Mouse (Mus musculus) stomach, postnatal 0 days (tissue): ENCODE results near the gene Kmt5b. TPM values are rescaled to one million over a fixed set of nuclear protein-coding genes. Genes with fewer than 3 reads are reported as not detected.

Experiments
- ATAC-seq: fragments of 200-750 bp; cut with Nextera tagmentation; 2 replicates; pipeline ENCODE4 v1.8.0; 2017; ENCODE audit not compliant: low FRiP score, low TSS enrichment
- DNase-seq: peaks from one replicate; pipeline ENCODE4 v3.0.0-alpha.2; 2016; ENCODE audit warnings: low spot score
- H3K27ac ChIP-seq: fragments of 300-500 bp; sonication (generic); replicated peaks from 2 replicates; pipeline ENCODE4 v1.5.1; 2014; ENCODE audit warnings: mild to moderate bottlenecking, control low read depth
- H3K27me3 ChIP-seq: fragments of 300-500 bp; sonication (generic); 2 replicates; pipeline ENCODE4 v1.6.1; 2014; ENCODE audit warnings: low read length; ENCODE audit not compliant: control insufficient read depth, insufficient read depth
- H3K36me3 ChIP-seq: fragments of 300-500 bp; sonication (generic); 2 replicates; pipeline ENCODE4 v1.6.1; 2014; ENCODE audit warnings: low read length, mixed read lengths; ENCODE audit not compliant: control insufficient read depth, insufficient read depth
- H3K4me1 ChIP-seq: fragments of 300-500 bp; sonication (generic); replicated peaks from 2 replicates; pipeline ENCODE4 v1.6.1; 2014; ENCODE audit warnings: antibody characterized with exemption; ENCODE audit not compliant: control insufficient read depth, insufficient read depth
- H3K4me2 ChIP-seq: fragments of 300-500 bp; sonication (generic); replicated peaks from 2 replicates; pipeline ENCODE4 v1.6.1; 2014; ENCODE audit warnings: low read depth, mild to moderate bottlenecking, control low read depth, moderate library complexity
- H3K4me3 ChIP-seq: fragments of 300-500 bp; sonication (generic); 2 replicates; pipeline ENCODE4 v1.5.1; 2014; ENCODE audit warnings: low read depth, low read length, control low read depth
- H3K9ac ChIP-seq: fragments of 300-500 bp; sonication (generic); 2 replicates; pipeline ENCODE4 v1.6.1; 2014; ENCODE audit warnings: mild to moderate bottlenecking, low read length, control low read depth, mixed read lengths
- H3K9me3 ChIP-seq: fragments of 300-500 bp; sonication (generic); 2 replicates; pipeline ENCODE4 v1.6.1; 2016; ENCODE audit warnings: low read length; ENCODE audit not compliant: control insufficient read depth
- CTCF ChIP-seq: IDR thresholded peaks from 2 replicates; pipeline ENCODE4 v1.5.1; 2016; ENCODE audit warnings: antibody characterized with exemption, low read depth, mild to moderate bottlenecking, moderate library complexity
- EP300 ChIP-seq: optimal IDR thresholded peaks from 2 replicates; pipeline ENCODE3; 2016; ENCODE audit warnings: antibody characterized with exemption
- WGBS: fragments of 180-500 bp; shearing (Covaris S2); extraction: QIAGEN DNeasy Blood & Tissue Kit; methylation state at CpG from one replicate; pipeline ENCODE4 v1.1.7; 2014; 5-methylcytosine and 5-hydroxymethylcytosine counted together
- polyA plus RNA-seq: library from polyadenylated mRNA; unstranded; fragments of >200 nt; fragmentation: Nextera tagmentation; extraction: Ambion mirVana; gene quantifications from 2 replicates; pipeline ENCODE4 v1.2.1, GENCODE M21; 2015

Gene Kmt5b
- polyA plus RNA-seq, 1 experiment from 2014 or later = 12.4 TPM

DNA sequence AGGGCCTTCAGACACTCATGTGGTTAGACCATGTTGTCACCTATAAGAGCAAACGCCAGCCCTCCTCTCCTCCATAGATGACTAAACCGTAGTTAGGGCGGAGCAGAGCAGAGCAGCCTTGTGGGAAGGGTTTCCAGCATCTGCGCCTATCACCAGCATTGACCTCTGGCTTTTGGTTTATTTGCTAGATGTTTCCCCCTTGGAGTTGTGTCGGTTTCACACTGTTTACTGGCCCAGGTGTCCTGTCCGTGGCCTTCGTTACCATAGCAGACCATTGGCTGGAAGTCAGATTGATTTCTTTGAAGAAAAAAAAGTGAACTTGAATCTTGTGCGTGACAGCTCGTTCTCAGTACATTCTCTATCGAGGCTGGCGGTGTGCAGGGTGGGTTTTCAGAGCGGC lies 48.6 kb downstream of the Kmt5b start:
- Histone ChIP-seq H3K4me1 (no peaks in the 10 kb centered on the region), H3K27ac (no peak overlapping the region), H3K4me2 (no peak overlapping the region), H3K4me3 (no peak overlapping the region), H3K9me3 (no peaks in the 10 kb centered on the region), H3K9ac (no peak overlapping the region), H3K27me3 (no peaks in the 10 kb centered on the region), H3K36me3 (peaks cover 13% of the 10 kb centered on the region)
- no peak for TF ChIP-seq CTCF
- TF ChIP-seq EP300 = no peak
- WGBS = 67% methylated on average over 12 of the region's 12 CpGs
- ATAC-seq (no peak), DNase-seq (no peak)

- DNase-seq = no peak
- no peak overlapping the region for H3K4me2 ChIP-seq
- 56% methylated on average over 2 of the region's 2 CpGs for WGBS
- no peaks in the 10 kb centered on the region for H3K4me1 ChIP-seq
- H3K9me3 ChIP-seq = no peaks in the 10 kb centered on the region
- no peak for TF ChIP-seq EP300
- no peak for TF ChIP-seq CTCF
- peaks cover 11% of the 10 kb centered on the region for H3K36me3 ChIP-seq
- H3K27ac ChIP-seq = no peak overlapping the region
- ATAC-seq = no peak
- H3K4me3 ChIP-seq = no peak overlapping the region
- no peaks in the 10 kb centered on the region for H3K27me3 ChIP-seq
- no peak overlapping the region for H3K9ac ChIP-seq
Measured at GRCm38 (mm10) chr19:3819080-3819479, 51.9 kb downstream of the Kmt5b start.

GRCm38 (mm10) chr19:3819899-3820444 lies 52.8 kb downstream of the Kmt5b start:
- Histone ChIP-seq H3K4me2 (no peak overlapping the region), H3K36me3 (peaks cover 3% of the 10 kb centered on the region; the same call in 1 of the 2 replicates), H3K4me1 (no peaks in the 10 kb centered on the region), H3K9me3 (no peaks in the 10 kb centered on the region), H3K27ac (no peak overlapping the region), H3K4me3 (no peak overlapping the region), H3K9ac (no peak overlapping the region), H3K27me3 (no peaks in the 10 kb centered on the region)
- DNase-seq (no peak), ATAC-seq (0 out of 2 replicates have a peak, but pooled peaks have one; percentile 30)
- 66% methylated on average over 2 of the region's 2 CpGs for WGBS
- TF ChIP-seq EP300 = no peak
- no peak for TF ChIP-seq CTCF

GRCm38 (mm10) chr19:3825044-3825443 lies 57.8 kb downstream of the Kmt5b start:
- ATAC-seq (no peak), DNase-seq (no peak)
- Histone ChIP-seq H3K9me3 (no peaks in the 10 kb centered on the region), H3K4me2 (no peak overlapping the region), H3K4me3 (no peak overlapping the region), H3K9ac (no peak overlapping the region), H3K27ac (no peak overlapping the region), H3K36me3 (no peaks in the 10 kb centered on the region), H3K27me3 (no peaks in the 10 kb centered on the region), H3K4me1 (no peaks in the 10 kb centered on the region)
- TF ChIP-seq CTCF (no peak), EP300 (no peak)

GRCm38 (mm10) chr19:3829863-3830262 lies 62.6 kb downstream of the Kmt5b start:
- H3K27ac ChIP-seq = no peak overlapping the region; the same call in 1 of the 2 replicates
- no peak overlapping the region for H3K4me2 ChIP-seq
- ATAC-seq = peak; percentile 56
- no peaks in the 10 kb centered on the region for H3K27me3 ChIP-seq
- no peak overlapping the region for H3K9ac ChIP-seq
- no peak overlapping the region for H3K4me3 ChIP-seq
- DNase-seq = no peak
- H3K4me1 ChIP-seq = no peaks in the 10 kb centered on the region
- TF ChIP-seq EP300 (no peak), CTCF (no peak)
- 79% methylated on average over 3 of the region's 3 CpGs for WGBS
- no peaks in the 10 kb centered on the region for H3K36me3 ChIP-seq
- H3K9me3 ChIP-seq = no peaks in the 10 kb centered on the region

DNA sequence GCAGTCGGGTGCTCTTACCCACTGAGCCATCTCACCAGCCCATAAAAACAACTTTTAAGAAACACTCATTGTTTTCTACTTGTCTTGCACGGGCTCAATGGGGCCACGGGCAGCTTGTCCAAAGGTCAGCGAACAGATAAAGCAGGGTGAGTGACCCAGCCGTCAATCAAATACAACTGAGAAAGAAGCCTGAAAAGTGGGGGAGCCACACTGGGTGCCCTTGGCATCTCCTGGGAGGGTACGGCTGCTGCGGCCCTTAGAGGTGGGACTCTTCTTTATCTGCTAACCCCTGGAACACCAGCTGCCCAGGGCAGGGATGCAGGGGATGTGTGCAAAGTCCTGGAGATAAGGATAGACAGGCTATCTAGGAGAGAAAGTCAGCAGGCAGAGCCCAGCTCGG lies 64.5 kb downstream of the Kmt5b start:
- H3K36me3 ChIP-seq = no peaks in the 10 kb centered on the region
- TF ChIP-seq EP300 (no peak), CTCF (no peak)
- H3K9me3 ChIP-seq = no peaks in the 10 kb centered on the region
- no peaks in the 10 kb centered on the region for H3K4me1 ChIP-seq
- DNase-seq = peak; percentile 22
- ATAC-seq = no peak
- H3K4me2 ChIP-seq = no peak overlapping the region
- 64% methylated on average over 8 of the region's 8 CpGs for WGBS
- H3K27me3 ChIP-seq = no peaks in the 10 kb centered on the region
- no peak overlapping the region for H3K27ac ChIP-seq
- H3K9ac ChIP-seq = no peak overlapping the region
- H3K4me3 ChIP-seq = no peak overlapping the region
